Mouse (Mus musculus) forebrain, postnatal 0 days (tissue): ENCODE data around the gene Asb18. TPM values are rescaled to one million over a fixed set of nuclear protein-coding genes. Genes with fewer than 3 reads are reported as not detected.

ENCODE experiments used
- ATAC-seq: fragments of 200-750 bp; cut with Nextera tagmentation; 2 replicates; pipeline ENCODE4 v1.8.0; 2017; ENCODE audit warnings: mild to moderate bottlenecking, moderate library complexity
- DNase-seq: peaks from one replicate; pipeline ENCODE4 v3.0.0-alpha.2; 2015
- H3K27ac ChIP-seq: fragments of 300-500 bp; sonication (generic); 2 replicates; pipeline ENCODE4 v1.5.1; 2014; ENCODE audit warnings: low read depth, mild to moderate bottlenecking, antibody characterized with exemption, low read length, moderate library complexity, mixed read lengths
- H3K27me3 ChIP-seq: fragments of 300-500 bp; sonication (generic); 2 replicates; pipeline ENCODE4 v1.6.1; 2014; ENCODE audit warnings: mild to moderate bottlenecking, low read length, mixed read lengths; ENCODE audit not compliant: insufficient read depth
- H3K36me3 ChIP-seq: fragments of 300-500 bp; sonication (generic); 2 replicates; pipeline ENCODE4 v1.6.1; 2014; ENCODE audit warnings: mild to moderate bottlenecking, moderate library complexity; ENCODE audit not compliant: insufficient read depth
- H3K4me1 ChIP-seq: fragments of 300-500 bp; sonication (generic); 2 replicates; pipeline ENCODE4 v1.6.1; 2014; ENCODE audit warnings: antibody characterized with exemption; ENCODE audit not compliant: insufficient read depth
- H3K4me2 ChIP-seq: fragments of 300-500 bp; sonication (generic); 2 replicates; pipeline ENCODE4 v1.6.1; 2014; ENCODE audit warnings: low read depth, mild to moderate bottlenecking, moderate library complexity
- H3K4me3 ChIP-seq: fragments of 300-500 bp; sonication (generic); 2 replicates; pipeline ENCODE4 v1.5.1; 2014; ENCODE audit warnings: low read depth, low read length, mixed read lengths
- H3K9ac ChIP-seq: fragments of 300-500 bp; sonication (generic); 2 replicates; pipeline ENCODE4 v1.6.1; 2014; ENCODE audit warnings: mild to moderate bottlenecking
- H3K9me3 ChIP-seq: fragments of 300-500 bp; sonication (generic); 2 replicates; pipeline ENCODE4 v1.6.1; 2016; ENCODE audit warnings: low read length
- CTCF ChIP-seq: sonication (generic); IDR thresholded peaks from 2 replicates; pipeline ENCODE4 v1.5.1; 2016; ENCODE audit warnings: antibody characterized with exemption, control low read depth, low read depth
- WGBS: fragments of 180-500 bp; shearing (Covaris S2); extraction: QIAGEN DNeasy Blood & Tissue Kit; methylation state at CpG from one replicate; pipeline ENCODE4 v1.1.7; 2014; 5-methylcytosine and 5-hydroxymethylcytosine counted together
- polyA plus RNA-seq: library from polyadenylated mRNA; unstranded; fragments of >200 nt; fragmentation: Nextera tagmentation; extraction: Ambion mirVana; gene quantifications from 2 replicates; pipeline ENCODE4 v1.2.1, GENCODE M21; 2015
- total RNA-seq: library from RNA; depleted of rRNA; stranded (reverse); fragments of >200 nt; gene quantifications from 2 replicates; pipeline ENCODE4 v1.2.3, GENCODE M21; 2014

Asb18 gene
- total and polyA plus RNA-seq, 2 experiments from 2014 or later = 0.33 to 1.4 TPM

GRCm38 (mm10) chr1:89933786-89934185, 80.7 kb downstream of the Asb18 start:
- no peaks in the 10 kb centered on the region for H3K4me1 ChIP-seq
- no peak overlapping the region for H3K9ac ChIP-seq
- no peaks in the 10 kb centered on the region for H3K9me3 ChIP-seq
- no peak overlapping the region for H3K27ac ChIP-seq
- no peak overlapping the region for H3K4me2 ChIP-seq
- no peak for ATAC-seq
- H3K36me3 ChIP-seq = no peaks in the 10 kb centered on the region
- WGBS = under 1% methylated on average over 21 of the region's 21 CpGs
- DNase-seq = no peak
- H3K27me3 ChIP-seq = peaks cover 87% of the 10 kb centered on the region
- no peak for TF ChIP-seq CTCF
- H3K4me3 ChIP-seq = no peak overlapping the region

DNA sequence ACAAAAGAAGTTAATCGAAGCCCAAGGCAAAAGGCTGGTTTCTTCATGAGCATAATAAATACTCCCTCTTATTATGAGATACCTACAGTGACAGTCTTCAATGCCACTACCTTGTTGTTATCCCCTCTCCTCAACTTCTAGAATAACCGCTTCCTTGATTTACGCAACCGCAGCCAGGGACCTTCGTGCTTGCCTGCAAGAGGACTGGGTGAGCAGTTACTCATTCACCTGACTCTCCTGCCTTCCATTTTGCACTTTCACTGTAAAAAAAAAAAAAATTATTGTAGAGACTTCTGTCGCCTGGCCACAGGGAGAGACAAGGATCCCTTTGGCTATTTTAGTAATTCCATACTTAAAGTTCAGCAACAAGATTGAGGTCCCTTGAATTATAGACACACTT, 81.4 kb downstream of the Asb18 start:
- no peak overlapping the region for H3K4me3 ChIP-seq

DNA sequence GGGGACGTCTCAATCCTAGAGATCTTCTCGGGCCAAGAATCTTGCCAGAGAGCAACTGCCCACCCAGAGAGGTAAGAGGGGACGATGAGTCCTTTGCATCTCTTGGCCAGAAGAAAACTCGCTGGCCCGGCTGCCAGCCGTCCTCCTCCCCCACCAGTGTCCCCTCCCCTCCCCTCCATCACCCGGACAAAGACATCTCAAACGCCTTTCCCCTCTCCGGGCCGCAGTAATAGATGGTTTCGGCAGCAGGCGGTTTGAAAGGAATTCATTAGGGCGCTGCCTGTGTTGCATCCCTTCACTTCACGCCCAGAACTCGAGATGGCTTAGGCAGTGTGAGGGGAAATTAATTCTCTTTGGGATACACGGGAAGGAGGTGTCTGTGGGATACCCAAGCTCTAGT, 81.8 kb downstream of the Asb18 start:
- Histone ChIP-seq H3K4me3 (no peak overlapping the region), H3K27ac (no peak overlapping the region), H3K4me1 (no peaks in the 10 kb centered on the region), H3K9ac (no peak overlapping the region), H3K9me3 (no peaks in the 10 kb centered on the region), H3K27me3 (peaks cover 89% of the 10 kb centered on the region), H3K4me2 (no peak overlapping the region), H3K36me3 (no peaks in the 10 kb centered on the region)
- no peak for ATAC-seq
- no peak for TF ChIP-seq CTCF
- 4% methylated on average over 16 of the region's 16 CpGs for WGBS
- DNase-seq = no peak

More for the DNA sequence above, 81.4 kb downstream of the Asb18 start:
- Histone ChIP-seq H3K27ac (no peak overlapping the region), H3K9ac (no peak overlapping the region), H3K4me1 (no peaks in the 10 kb centered on the region), H3K27me3 (peaks cover 89% of the 10 kb centered on the region), H3K4me2 (no peak overlapping the region), H3K9me3 (no peaks in the 10 kb centered on the region), H3K36me3 (no peaks in the 10 kb centered on the region)
- ATAC-seq (no peak), DNase-seq (peak; percentile 67)
- no peak for TF ChIP-seq CTCF
- WGBS = 6% methylated on average over 6 of the region's 6 CpGs

GRCm38 (mm10) chr1:89932021-89932423, 82.4 kb downstream of the Asb18 start:
- DNase-seq (peak; percentile 47), ATAC-seq (no peak)
- H3K9me3 ChIP-seq = no peaks in the 10 kb centered on the region
- H3K27ac ChIP-seq = no peak overlapping the region
- H3K4me3 ChIP-seq = no peak overlapping the region
- H3K4me2 ChIP-seq = no peak overlapping the region
- 2% methylated on average over 19 of the region's 19 CpGs for WGBS
- no peaks in the 10 kb centered on the region for H3K4me1 ChIP-seq
- no peak for TF ChIP-seq CTCF
- peaks cover 89% of the 10 kb centered on the region for H3K27me3 ChIP-seq
- no peak overlapping the region for H3K9ac ChIP-seq
- H3K36me3 ChIP-seq = no peaks in the 10 kb centered on the region

GRCm38 (mm10) chr1:89931120-89931519, 83.3 kb downstream of the Asb18 start, which contains the start of gene Gbx2:
Gbx2 (minus strand) TSS chr1:89931179.
- DNase-seq (peak; percentile 52), ATAC-seq (peak; percentile 42; the same call in 1 of the 2 replicates)
- Histone ChIP-seq H3K9me3 (no peaks in the 10 kb centered on the region), H3K27ac (no peak within 1 kb of the TSS), H3K4me1 (no peaks in the 10 kb centered on the region), H3K27me3 (peaks cover 86% of the 10 kb centered on the region), H3K9ac (no peak within 1 kb of the TSS), H3K4me2 (peak within 1 kb of the TSS; percentile 44), H3K36me3 (no peaks in the 10 kb centered on the region), H3K4me3 (peak within 1 kb of the TSS; percentile 28)
- under 1% methylated on average over 33 of the region's 33 CpGs for WGBS
- TF ChIP-seq CTCF = no peak

- TF ChIP-seq CTCF = no peak
- 6% methylated on average over 28 of the region's 45 CpGs for WGBS
- Histone ChIP-seq H3K9ac (no peak overlapping the region), H3K4me3 (peak overlapping the region; percentile 28), H3K4me2 (peak overlapping the region; percentile 44), H3K9me3 (no peaks in the 10 kb centered on the region), H3K27ac (no peak overlapping the region), H3K4me1 (no peaks in the 10 kb centered on the region), H3K27me3 (peaks cover 85% of the 10 kb centered on the region), H3K36me3 (no peaks in the 10 kb centered on the region)
- ATAC-seq (peak; percentile 15; the same call in 1 of the 2 replicates), DNase-seq (no peak)
Observed at GRCm38 (mm10) chr1:89930551-89930950, 83.9 kb downstream of the Asb18 start.

DNA sequence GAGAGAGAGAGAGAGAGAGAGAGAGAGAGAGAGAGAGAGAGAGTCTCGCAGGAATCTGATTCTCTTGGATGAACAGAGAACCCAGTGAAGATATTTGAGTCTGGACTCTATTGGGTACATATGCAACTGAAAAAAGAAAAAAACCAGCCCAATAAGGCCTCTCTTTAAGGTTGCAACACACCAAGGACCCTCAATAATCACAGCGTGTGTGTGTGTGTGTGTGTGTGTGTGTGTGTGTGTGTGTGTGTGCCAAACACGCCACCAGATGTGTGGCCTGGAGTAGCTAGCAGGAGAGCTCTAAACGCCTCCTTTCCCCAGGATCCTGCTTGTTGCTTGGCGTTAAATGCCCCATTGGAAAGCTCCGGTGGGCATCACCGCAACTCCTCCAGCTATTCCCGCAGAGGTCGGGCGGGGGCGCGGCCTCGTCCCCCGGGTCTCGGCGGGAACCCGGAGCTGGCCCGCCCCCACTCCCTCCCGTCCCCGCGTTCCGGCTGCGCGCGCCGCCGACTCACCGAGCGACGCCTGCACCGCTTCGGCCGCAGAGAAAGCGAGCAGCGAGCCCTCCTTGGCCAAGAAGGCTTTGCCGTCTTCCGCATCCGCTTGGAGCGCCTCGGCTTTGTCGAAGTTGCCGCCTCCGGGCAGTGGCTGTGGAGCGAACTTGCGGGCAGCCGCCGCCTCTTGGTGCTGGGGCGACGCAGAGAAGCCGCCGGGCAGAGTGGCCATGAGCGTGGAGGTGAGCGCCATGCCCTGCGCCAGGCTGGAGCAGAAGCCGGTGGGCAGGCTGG, 84.6 kb downstream of the Asb18 start:
- ATAC-seq = no peak
- H3K4me3 ChIP-seq = peak overlapping the region; percentile 28
- no peak overlapping the region for H3K9ac ChIP-seq
- H3K27me3 ChIP-seq = peaks cover 85% of the 10 kb centered on the region
- no peak overlapping the region for H3K27ac ChIP-seq
- H3K4me1 ChIP-seq = no peaks in the 10 kb centered on the region
- H3K4me2 ChIP-seq = peak overlapping the region; percentile 44
- no peak for DNase-seq
- H3K9me3 ChIP-seq = no peaks in the 10 kb centered on the region
- TF ChIP-seq CTCF = no peak
- 3% methylated on average over 55 of the region's 55 CpGs for WGBS
- no peaks in the 10 kb centered on the region for H3K36me3 ChIP-seq
